Mouse (Mus musculus) ES-E14 (cell line): ENCODE measurements around the gene Rpl11.
"Not testable (repeated sequence)": the region's sequence is repeated elsewhere in the genome, so short reads cannot be mapped to it uniquely, and the experiment has no call there.

Source experiments
- CHD2 ChIP-seq: IDR thresholded peaks from 2 replicates; pipeline ENCODE4 v1.6.1; 2014; ENCODE audit warnings: mild to moderate bottlenecking, low read depth, low read length, inconsistent platforms
- HCFC1 ChIP-seq: IDR thresholded peaks from 2 replicates; pipeline ENCODE4 v1.6.1; 2012; ENCODE audit warnings: low read length, inconsistent platforms, borderline replicate concordance; ENCODE audit not compliant: insufficient read depth
- MAFK ChIP-seq: IDR thresholded peaks from 2 replicates; pipeline ENCODE4 v1.6.1; 2014; ENCODE audit warnings: mild to moderate bottlenecking, low read depth, low read length, inconsistent platforms; ENCODE audit not compliant: insufficient read depth
- ZNF384 ChIP-seq: IDR thresholded peaks from 2 replicates; pipeline ENCODE4 v1.6.1; 2012; ENCODE audit warnings: low read depth, low read length, inconsistent platforms

DNA sequence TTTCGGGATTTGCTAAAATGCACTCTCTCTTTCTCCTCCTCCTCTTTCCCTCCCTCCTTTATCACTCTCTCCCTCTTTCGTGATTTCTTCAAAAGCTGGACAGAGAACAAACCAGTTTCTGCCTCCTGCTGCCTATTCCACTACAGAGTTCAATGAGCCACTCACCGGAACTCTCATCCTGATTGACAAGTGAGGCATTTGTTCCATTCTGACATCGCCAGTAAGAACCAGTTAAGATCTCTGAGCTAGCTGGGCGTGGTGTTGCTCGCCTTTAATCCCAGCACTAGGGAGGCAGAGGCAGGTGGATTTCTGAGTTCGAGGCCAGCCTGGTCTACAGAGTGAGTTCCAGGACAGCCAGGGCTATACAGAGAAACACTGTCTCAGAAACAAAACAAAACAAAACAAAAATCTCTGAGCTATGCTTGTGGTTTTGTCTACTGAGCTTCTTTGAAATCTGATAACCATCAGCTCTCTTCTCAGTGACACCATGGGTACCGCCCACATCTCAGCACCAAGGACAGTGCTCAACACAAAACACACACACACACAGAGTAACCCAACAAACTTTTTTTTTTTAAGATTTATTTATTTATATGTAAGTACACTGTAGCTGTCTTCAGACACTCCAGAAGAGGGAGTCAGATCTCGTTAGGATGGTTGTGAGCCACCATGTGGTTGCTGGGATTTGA, 6.7 kb upstream of the Rpl11 start:
- TF ChIP-seq HCFC1, CHD2, ZNF384, MAFK: not testable (repeated sequence)
